Mouse (Mus musculus) heart, embryonic 11.5 days (tissue): ENCODE results near the gene Snd1. TPM values are rescaled to one million over a fixed set of nuclear protein-coding genes. Genes with fewer than 3 reads are reported as not detected.

ENCODE experiments used
- ATAC-seq: fragments of 200-750 bp; cut with Nextera tagmentation; replicated peaks from 2 replicates; pipeline ENCODE4 v1.8.0; 2017; ENCODE audit warnings: moderate library complexity; ENCODE audit not compliant: insufficient number of reproducible peaks, low FRiP score, low TSS enrichment
- H3K27ac ChIP-seq: fragments of 300-500 bp; sonication (generic); 2 replicates; pipeline ENCODE4 v1.5.1; 2014; ENCODE audit warnings: mild to moderate bottlenecking, low read depth, low read length
- H3K27me3 ChIP-seq: fragments of 300-500 bp; sonication (generic); 2 replicates; pipeline ENCODE4 v1.6.1; 2014; ENCODE audit warnings: mild to moderate bottlenecking, low read length, mixed read lengths; ENCODE audit not compliant: control insufficient read depth, insufficient read depth
- H3K36me3 ChIP-seq: fragments of 300-500 bp; sonication (generic); 2 replicates; pipeline ENCODE4 v1.6.1; 2014; ENCODE audit warnings: mild to moderate bottlenecking, low read length, moderate library complexity, mixed read lengths; ENCODE audit not compliant: control insufficient read depth, insufficient read depth
- H3K4me1 ChIP-seq: fragments of 300-500 bp; sonication (generic); 2 replicates; pipeline ENCODE4 v1.6.1; 2014; ENCODE audit warnings: low read length; ENCODE audit not compliant: control insufficient read depth, insufficient read depth
- H3K4me2 ChIP-seq: fragments of 300-500 bp; sonication (generic); 2 replicates; pipeline ENCODE4 v1.6.1; 2014; ENCODE audit warnings: mild to moderate bottlenecking, moderate library complexity
- H3K4me3 ChIP-seq: fragments of 300-500 bp; sonication (generic); 2 replicates; pipeline ENCODE4 v1.5.1; 2014; ENCODE audit warnings: low read depth, low read length
- H3K9ac ChIP-seq: fragments of 300-500 bp; sonication (generic); 2 replicates; pipeline ENCODE4 v1.6.1; 2014; ENCODE audit warnings: mild to moderate bottlenecking, low read depth, low read length, moderate library complexity
- H3K9me3 ChIP-seq: fragments of 300-500 bp; sonication (generic); replicated peaks from 2 replicates; pipeline ENCODE4 v1.6.1; 2016; ENCODE audit warnings: low read length; ENCODE audit not compliant: control insufficient read depth
- WGBS: fragments of 180-500 bp; shearing (Covaris S2); extraction: QIAGEN DNeasy Blood & Tissue Kit; methylation state at CpG from one replicate; pipeline ENCODE4 v1.1.7; 2014; ENCODE audit not compliant: insufficient replicate concordance; 5-methylcytosine and 5-hydroxymethylcytosine counted together
- polyA plus RNA-seq: library from polyadenylated mRNA; unstranded; fragments of >200 nt; fragmentation: Nextera tagmentation; extraction: Ambion mirVana; gene quantifications from 2 replicates; pipeline ENCODE4 v1.2.1, GENCODE M21; 2014

The Snd1 gene
- polyA plus RNA-seq, 1 experiment from 2014 or later, result 87.9 TPM

DNA sequence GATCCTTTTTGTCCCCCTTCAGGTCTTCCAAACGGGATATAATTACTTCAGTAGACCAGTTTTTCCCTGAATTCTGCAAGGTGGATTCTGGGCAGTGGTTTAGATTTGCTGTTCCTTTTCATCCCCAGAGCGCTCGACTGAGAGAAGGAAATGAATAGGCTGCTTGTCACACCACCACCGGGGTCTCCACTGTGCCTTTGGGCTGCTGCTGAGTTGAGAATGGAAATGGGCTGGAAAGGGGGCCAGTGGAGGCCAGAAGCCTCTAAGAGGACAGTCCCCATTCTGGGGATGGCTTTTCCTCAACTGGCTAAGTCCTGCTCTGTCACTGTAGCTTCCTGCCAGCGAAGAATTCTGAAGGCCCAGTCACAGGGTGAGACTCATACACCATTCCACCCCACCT is 309.0 kb downstream of the Snd1 start:
- no peak for ATAC-seq
- Histone ChIP-seq H3K4me1 (peaks cover 30% of the 10 kb centered on the region), H3K9ac (no peak overlapping the region), H3K27ac (peak overlapping the region; percentile 7; the same call in 1 of the 2 replicates), H3K36me3 (no peaks in the 10 kb centered on the region), H3K4me2 (no peak overlapping the region), H3K9me3 (no peaks in the 10 kb centered on the region), H3K4me3 (no peak overlapping the region), H3K27me3 (no peaks in the 10 kb centered on the region)
- 77% methylated on average over 5 of the region's 5 CpGs for WGBS

DNA sequence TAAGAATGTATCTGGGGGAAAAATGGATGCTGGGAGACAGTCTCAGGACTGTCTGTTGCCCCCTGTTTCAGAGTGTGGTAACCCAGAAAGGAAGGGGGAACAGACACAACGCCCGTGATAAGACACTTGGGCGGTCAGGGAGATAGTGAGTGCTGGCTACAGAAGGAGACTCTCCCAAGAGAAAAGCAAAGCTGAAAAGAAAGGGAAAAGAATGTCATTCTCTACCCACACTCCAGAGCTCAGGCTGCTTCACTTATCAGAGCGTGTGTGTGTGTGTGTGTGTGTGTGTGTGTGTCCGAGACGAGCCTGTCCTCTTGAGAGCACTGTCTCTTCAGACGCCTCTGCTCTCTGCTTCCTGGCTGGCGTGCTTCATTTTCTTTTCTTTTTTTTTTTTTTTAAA is 310.8 kb downstream of the Snd1 start:
- H3K4me3 ChIP-seq, result no peak overlapping the region
- H3K27ac ChIP-seq, result 0 out of 2 replicates have a peak overlapping the region, but pooled peaks have one; percentile 18
- no peaks in the 10 kb centered on the region for H3K27me3 ChIP-seq
- H3K4me2 ChIP-seq, result no peak overlapping the region; the same call in 1 of the 2 replicates
- H3K36me3 ChIP-seq, result no peaks in the 10 kb centered on the region
- H3K4me1 ChIP-seq, result peaks cover 45% of the 10 kb centered on the region
- WGBS, result 23% methylated on average over 8 of the region's 8 CpGs
- no peak overlapping the region for H3K9ac ChIP-seq
- ATAC-seq, result no peak
- H3K9me3 ChIP-seq, result no peaks in the 10 kb centered on the region

DNA sequence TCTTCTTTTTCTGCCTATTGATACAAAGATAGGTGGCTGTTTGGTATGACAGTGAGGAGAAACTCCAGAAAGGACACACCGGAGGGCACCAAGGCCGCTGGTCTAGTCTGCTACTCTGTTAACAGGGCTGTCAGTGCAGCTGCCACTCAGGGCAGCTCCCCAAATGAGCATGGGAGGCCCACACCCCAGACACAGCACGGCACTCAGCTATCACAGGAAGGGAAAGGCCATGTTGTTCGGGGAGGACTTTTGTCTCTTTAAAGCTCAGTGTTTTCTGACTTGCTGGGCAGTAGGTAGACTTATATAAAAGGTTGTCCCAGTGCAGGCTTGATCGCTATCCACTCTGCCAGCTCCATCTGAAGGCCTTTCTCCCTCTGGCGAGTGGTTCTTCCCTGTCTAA is 312.2 kb downstream of the Snd1 start:
- no peaks in the 10 kb centered on the region for H3K36me3 ChIP-seq
- H3K4me2 ChIP-seq, result no peak overlapping the region
- no peaks in the 10 kb centered on the region for H3K27me3 ChIP-seq
- no peaks in the 10 kb centered on the region for H3K9me3 ChIP-seq
- 51% methylated on average over 6 of the region's 6 CpGs for WGBS
- ATAC-seq, result no peak
- peaks cover 50% of the 10 kb centered on the region for H3K4me1 ChIP-seq
- peak overlapping the region; percentile 12; the same call in 1 of the 2 replicates for H3K27ac ChIP-seq
- no peak overlapping the region for H3K9ac ChIP-seq
- H3K4me3 ChIP-seq, result no peak overlapping the region

DNA sequence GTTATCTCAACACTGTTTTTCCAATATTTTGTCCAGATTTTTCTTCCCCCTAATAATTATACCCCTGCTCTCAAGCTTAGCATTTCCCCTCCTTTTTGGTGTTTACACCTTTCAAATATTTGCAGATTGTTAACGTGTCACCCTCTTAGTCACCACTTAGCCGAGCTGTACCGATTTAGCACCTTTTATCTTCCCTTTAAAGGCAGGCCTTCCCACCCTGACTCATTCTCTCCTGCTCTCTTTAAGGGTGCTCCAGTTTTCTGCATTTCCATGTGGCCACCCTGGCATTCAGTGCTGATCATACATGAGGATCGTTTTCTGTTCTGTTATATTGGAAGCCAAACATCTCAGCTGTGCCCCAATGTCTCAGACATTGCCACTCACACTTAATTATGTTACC is 314.7 kb downstream of the Snd1 start:
- Histone ChIP-seq H3K4me1 (peaks cover 46% of the 10 kb centered on the region), H3K4me3 (no peak overlapping the region), H3K9ac (no peak overlapping the region), H3K9me3 (no peaks in the 10 kb centered on the region), H3K27ac (no peak overlapping the region), H3K27me3 (no peaks in the 10 kb centered on the region), H3K4me2 (no peak overlapping the region), H3K36me3 (no peaks in the 10 kb centered on the region)
- ATAC-seq, result no peak
- WGBS, result 40% methylated on average over 4 of the region's 4 CpGs

DNA sequence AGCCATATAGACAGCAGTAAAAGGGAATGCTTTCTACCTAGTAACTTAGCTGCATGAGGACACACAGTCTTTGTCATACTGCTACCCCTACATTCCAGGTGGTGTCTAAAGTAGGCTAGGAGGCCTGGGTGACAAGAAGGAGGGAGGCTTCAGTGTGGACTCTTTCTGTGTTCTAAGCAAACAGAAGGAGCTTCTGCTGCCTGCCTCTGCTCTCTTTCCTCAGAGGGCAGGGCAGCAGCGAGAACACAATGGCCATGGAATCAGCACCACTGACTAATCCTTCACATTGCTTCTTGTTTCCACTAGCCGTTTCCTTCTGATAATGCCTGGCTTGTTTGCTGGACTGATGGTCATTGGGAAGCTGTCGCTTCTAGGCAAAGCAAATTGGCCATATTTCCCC is 316.2 kb downstream of the Snd1 start:
- Histone ChIP-seq H3K4me1 (peaks cover 48% of the 10 kb centered on the region), H3K36me3 (no peaks in the 10 kb centered on the region), H3K9me3 (no peaks in the 10 kb centered on the region), H3K27ac (peak overlapping the region; percentile 85), H3K4me2 (no peak overlapping the region), H3K4me3 (no peak overlapping the region), H3K27me3 (no peaks in the 10 kb centered on the region), H3K9ac (no peak overlapping the region)
- ATAC-seq, result no peak
- 44% methylated on average over 3 of the region's 3 CpGs for WGBS

DNA sequence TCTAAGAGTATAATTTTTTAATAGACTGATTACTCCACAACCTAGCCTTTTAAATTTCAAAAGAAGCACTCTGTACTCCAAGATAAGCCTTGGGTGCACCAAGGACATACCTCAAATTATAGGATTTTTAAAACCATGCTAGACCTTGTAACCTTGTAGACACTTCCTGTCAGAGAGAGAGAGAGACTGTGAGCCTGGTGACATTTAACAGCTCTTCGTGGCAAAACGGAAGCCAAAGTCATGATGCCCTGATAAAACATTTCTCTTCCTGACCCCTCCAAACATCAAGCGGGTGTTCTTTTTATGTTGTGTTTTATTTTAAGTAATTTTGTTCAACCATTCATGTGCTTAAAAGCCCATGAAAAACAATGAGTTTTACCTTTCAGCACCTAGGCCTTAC is 316.9 kb downstream of the Snd1 start:
- WGBS, result 60% methylated on average over 3 of the region's 3 CpGs
- Histone ChIP-seq H3K36me3 (no peaks in the 10 kb centered on the region), H3K4me2 (no peak overlapping the region), H3K4me3 (no peak overlapping the region), H3K27ac (0 out of 2 replicates have a peak overlapping the region, but pooled peaks have one; percentile 85), H3K9me3 (no peaks in the 10 kb centered on the region), H3K27me3 (no peaks in the 10 kb centered on the region), H3K9ac (no peak overlapping the region), H3K4me1 (peaks cover 41% of the 10 kb centered on the region)
- no peak for ATAC-seq

DNA sequence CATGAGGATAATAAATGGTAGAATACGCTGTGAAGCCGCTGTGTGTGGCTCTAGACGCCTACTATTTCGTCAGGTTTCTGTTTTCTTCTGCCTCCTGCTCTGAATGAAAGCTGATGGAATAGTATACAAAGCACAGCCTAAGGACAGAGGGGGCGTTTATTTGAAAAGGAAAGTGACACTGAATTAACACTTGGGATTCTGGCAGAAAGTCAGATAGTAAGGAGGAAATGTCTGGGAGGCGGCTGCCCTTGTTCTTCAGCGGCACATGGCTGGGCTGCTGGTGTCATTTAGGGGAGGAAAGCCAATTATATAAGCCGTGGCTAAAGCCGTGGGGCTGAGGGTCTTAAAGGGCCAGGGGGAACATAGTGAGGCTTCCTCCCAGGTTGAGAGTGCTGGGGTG is 320.4 kb downstream of the Snd1 start:
- no peaks in the 10 kb centered on the region for H3K9me3 ChIP-seq
- WGBS, result 44% methylated on average over 9 of the region's 9 CpGs
- H3K36me3 ChIP-seq, result no peaks in the 10 kb centered on the region
- no peak for ATAC-seq
- H3K9ac ChIP-seq, result no peak overlapping the region
- no peak overlapping the region for H3K4me2 ChIP-seq
- no peak overlapping the region for H3K27ac ChIP-seq
- no peak overlapping the region for H3K4me3 ChIP-seq
- peaks cover 19% of the 10 kb centered on the region for H3K4me1 ChIP-seq
- no peaks in the 10 kb centered on the region for H3K27me3 ChIP-seq

DNA sequence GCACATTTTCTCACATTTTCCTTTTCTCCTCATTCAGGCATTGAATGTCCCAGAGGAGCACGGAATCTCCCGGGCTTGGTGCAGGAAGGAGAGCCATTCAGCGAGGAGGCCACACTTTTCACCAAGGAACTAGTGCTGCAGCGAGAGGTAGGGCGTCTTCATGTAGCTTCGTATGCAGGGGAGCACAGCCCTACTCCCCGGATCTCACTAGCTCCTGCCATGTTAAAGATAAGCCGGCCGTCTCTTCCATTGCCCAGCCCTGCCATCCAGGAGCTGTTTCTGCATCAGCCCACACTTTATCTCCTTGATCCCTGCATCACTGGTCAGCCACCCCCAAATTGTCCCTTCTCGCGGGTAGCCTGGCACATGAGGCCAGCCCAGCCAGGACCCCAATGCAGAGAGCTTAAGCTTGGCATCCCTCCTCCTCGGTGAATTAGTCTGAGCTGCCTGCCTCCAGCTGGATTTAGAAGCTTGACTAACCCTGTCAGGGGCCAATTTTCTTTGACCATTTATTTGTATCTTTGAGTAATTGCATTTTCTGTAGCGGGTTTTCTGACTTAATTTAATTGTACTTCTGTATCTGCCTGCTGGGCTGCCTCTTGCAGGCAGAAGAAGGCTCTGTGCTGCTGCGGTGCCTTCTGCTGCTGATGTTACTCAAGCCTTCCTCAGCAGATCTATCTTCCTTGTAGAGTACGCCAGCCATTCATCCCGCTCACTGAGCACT is 321.0 kb downstream of the Snd1 start:
- Histone ChIP-seq H3K27me3 (no peaks in the 10 kb centered on the region), H3K36me3 (no peaks in the 10 kb centered on the region), H3K4me2 (no peak overlapping the region), H3K9ac (no peak overlapping the region), H3K27ac (no peak overlapping the region), H3K4me1 (peaks cover 14% of the 10 kb centered on the region), H3K4me3 (no peak overlapping the region), H3K9me3 (no peaks in the 10 kb centered on the region)
- WGBS, result 79% methylated on average over 16 of the region's 16 CpGs
- no peak for ATAC-seq

DNA sequence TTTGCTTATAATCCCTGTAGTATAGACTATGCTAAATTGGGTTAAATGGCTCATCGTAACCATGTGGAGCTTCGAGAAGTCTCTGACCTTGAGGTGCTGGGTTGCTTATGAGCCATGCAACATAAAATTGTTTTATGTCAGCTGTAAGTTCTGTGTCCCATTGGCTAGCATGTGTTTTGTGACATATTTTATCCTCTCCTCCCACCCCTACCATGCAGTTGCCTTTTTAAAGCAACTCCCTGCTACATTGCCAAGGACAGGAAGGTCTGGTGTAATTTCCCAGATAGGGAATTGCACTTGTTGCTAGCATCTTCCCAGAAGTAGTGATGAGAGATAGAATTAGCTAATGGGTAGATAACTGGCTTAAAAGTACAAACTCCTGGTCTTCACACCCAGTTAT is 324.9 kb downstream of the Snd1 start:
- Histone ChIP-seq H3K4me3 (no peak overlapping the region), H3K9me3 (no peaks in the 10 kb centered on the region), H3K4me1 (0 out of 2 replicates have a peak, but pooled peaks cover 5% of the 10 kb centered on the region), H3K36me3 (no peaks in the 10 kb centered on the region), H3K4me2 (no peak overlapping the region), H3K9ac (no peak overlapping the region), H3K27me3 (no peaks in the 10 kb centered on the region), H3K27ac (no peak overlapping the region)
- no peak for ATAC-seq
- 92% methylated on average over 2 of the region's 2 CpGs for WGBS
